Mouse (Mus musculus) cortical plate, adult 2 months (tissue): ENCODE data around the gene Rdm1.

ENCODE experiments used
- CTCF ChIP-seq: fragments of 200-500 bp; IDR thresholded peaks from 2 replicates; pipeline ENCODE4 v1.5.1; 2011; ENCODE audit warnings: mild to moderate bottlenecking, control low read depth, low read length; ENCODE audit not compliant: insufficient read depth; ENCODE audit errors: extremely low read depth
- POLR2A ChIP-seq: fragments of 200-500 bp; IDR thresholded peaks from 2 replicates; pipeline ENCODE4 v1.6.1; 2011; ENCODE audit warnings: mild to moderate bottlenecking, low read length, control low read depth; ENCODE audit not compliant: insufficient read depth; ENCODE audit errors: extremely low read depth

GRCm38 (mm10) chr11:101661786-101662185 lies 34.8 kb downstream of the Rdm1 start:
- no peak for TF ChIP-seq CTCF
- no peak for TF ChIP-seq POLR2A
